Mouse (Mus musculus): ENCODE data around the gene Maml1. TPM values are rescaled to one million over a fixed set of nuclear protein-coding genes. Genes with fewer than 3 reads are reported as not detected.

Maml1 gene
- polyA plus RNA-seq (2012; rRNA removed) = 5.7 and 6.3 TPM in 2 replicates

GRCm38 (mm10) chr11:50292190-50292855 is at the start of gene Maml1:
TSS of gene Maml1 (minus strand) at chr11:50292311.
- Histone ChIP-seq H3K4me1 (ENCODE audit: control insufficient read depth, insufficient read depth, low read length) (peaks cover 3% of the 10 kb centered on the region; the same call in 1 of the 2 replicates), H3K4me3 (ENCODE audit: insufficient read depth, low read length) (peak within 1 kb of the TSS; percentile 54), H3K27ac (ENCODE audit: insufficient read depth, low read length) (peak within 1 kb of the TSS; percentile 79)
- no peak for TF ChIP-seq CTCF (IDR thresholded peaks at IDR 0.05; ENCODE audit: extremely low read depth, insufficient read depth, low read length)
- TF ChIP-seq POLR2A (IDR thresholded peaks at IDR 0.05; ENCODE audit: extremely low read depth, insufficient read depth, low read length) = peak; percentile 98

DNA sequence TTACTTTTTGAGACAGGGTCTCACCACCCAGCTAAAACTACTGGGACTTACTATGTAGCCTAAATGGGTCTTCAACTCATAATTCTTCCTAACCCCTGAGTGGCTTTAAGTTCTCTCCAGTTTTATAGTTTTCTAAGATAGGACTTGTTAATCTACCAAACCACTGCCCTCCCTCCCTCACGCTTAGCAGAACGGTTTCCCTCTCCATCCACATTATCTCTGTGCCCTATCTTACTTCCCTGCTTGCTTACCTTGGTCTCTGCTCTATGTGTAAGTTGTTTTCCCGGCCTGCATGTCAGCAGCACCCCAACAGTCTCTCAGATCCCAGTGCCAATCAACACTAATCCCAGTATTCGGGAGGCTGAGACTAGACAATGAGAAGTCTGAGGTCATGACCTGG is 44.8 kb upstream of the Maml1 start:
- TF ChIP-seq CTCF (IDR thresholded peaks at IDR 0.05; ENCODE audit: extremely low read depth, insufficient read depth, low read length) (no peak), POLR2A (IDR thresholded peaks at IDR 0.05; ENCODE audit: extremely low read depth, insufficient read depth, low read length) (no peak)

GRCm38 (mm10) chr11:50336126-50336525 is 44.0 kb upstream of the Maml1 start:
- H3K4me1 ChIP-seq (ENCODE audit: control insufficient read depth, insufficient read depth, low read length) = no peaks in the 10 kb centered on the region
- TF ChIP-seq POLR2A (IDR thresholded peaks at IDR 0.05; ENCODE audit: extremely low read depth, insufficient read depth, low read length) = no peak
- no peak for TF ChIP-seq CTCF (IDR thresholded peaks at IDR 0.05; ENCODE audit: extremely low read depth, insufficient read depth, low read length)
- H3K4me3 ChIP-seq (ENCODE audit: insufficient read depth, low read length) = no peak overlapping the region
- H3K27ac ChIP-seq (ENCODE audit: insufficient read depth, low read length) = no peak overlapping the region

More for the DNA sequence above, 44.8 kb upstream of the Maml1 start:
- Histone ChIP-seq H3K4me1 (ENCODE audit: control insufficient read depth, insufficient read depth, low read length) (no peaks in the 10 kb centered on the region), H3K4me3 (ENCODE audit: insufficient read depth, low read length) (no peak overlapping the region), H3K27ac (ENCODE audit: insufficient read depth, low read length) (no peak overlapping the region)

DNA sequence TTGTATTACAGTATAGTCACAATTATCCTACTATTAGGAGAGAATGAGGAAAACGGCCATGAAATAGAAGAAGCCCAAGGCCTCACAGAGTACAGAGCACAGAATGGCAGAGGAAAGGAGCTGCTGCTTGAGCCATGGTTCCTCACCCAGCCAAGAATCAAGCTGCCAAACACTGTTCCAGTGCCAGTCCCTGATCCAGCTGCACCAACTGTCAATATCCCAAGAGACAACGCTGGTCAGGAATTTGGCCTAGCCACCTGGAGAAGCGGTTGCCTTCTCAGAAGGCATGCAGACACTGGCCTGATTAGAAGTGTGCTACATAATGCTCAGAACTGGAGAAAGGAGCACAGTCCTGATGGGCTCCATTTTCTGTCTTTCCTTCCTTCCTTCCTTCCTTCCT is 41.1 kb upstream of the Maml1 start:
- no peak overlapping the region for H3K27ac ChIP-seq (ENCODE audit: insufficient read depth, low read length)

DNA sequence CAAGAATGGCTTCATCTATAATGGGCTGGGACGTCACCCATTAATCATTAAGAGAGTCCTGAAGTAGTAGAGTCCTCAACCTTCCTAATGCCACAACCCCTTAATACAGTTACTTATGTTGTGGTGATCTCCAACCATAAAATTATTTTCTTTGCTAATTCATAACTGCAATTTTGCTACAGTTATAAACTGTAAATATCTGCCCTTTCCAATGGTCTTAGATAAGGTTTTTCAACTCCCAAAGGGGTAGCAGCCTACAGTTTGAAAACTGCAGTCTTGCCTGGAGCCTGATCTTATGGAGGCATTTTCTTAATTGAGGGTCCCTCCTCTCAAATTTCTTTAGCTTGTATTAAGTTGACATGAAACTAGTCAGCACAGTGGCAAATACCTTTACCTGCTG is 37.3 kb upstream of the Maml1 start:
- TF ChIP-seq CTCF (IDR thresholded peaks at IDR 0.05; ENCODE audit: extremely low read depth, insufficient read depth, low read length) (no peak), POLR2A (IDR thresholded peaks at IDR 0.05; ENCODE audit: extremely low read depth, insufficient read depth, low read length) (no peak)
- no peak overlapping the region for H3K27ac ChIP-seq (ENCODE audit: insufficient read depth, low read length)
- no peaks in the 10 kb centered on the region; the same call in 1 of the 2 replicates for H3K4me1 ChIP-seq (ENCODE audit: control insufficient read depth, insufficient read depth, low read length)
- H3K4me3 ChIP-seq (ENCODE audit: insufficient read depth, low read length) = no peak overlapping the region

More for the DNA sequence above, 41.1 kb upstream of the Maml1 start:
- no peak for TF ChIP-seq CTCF (IDR thresholded peaks at IDR 0.05; ENCODE audit: extremely low read depth, insufficient read depth, low read length)
- no peak for TF ChIP-seq POLR2A (IDR thresholded peaks at IDR 0.05; ENCODE audit: extremely low read depth, insufficient read depth, low read length)
- Histone ChIP-seq H3K4me1 (ENCODE audit: control insufficient read depth, insufficient read depth, low read length) (no peaks in the 10 kb centered on the region), H3K4me3 (ENCODE audit: insufficient read depth, low read length) (no peak overlapping the region)

- no peak for TF ChIP-seq CTCF (IDR thresholded peaks at IDR 0.05; ENCODE audit: extremely low read depth, insufficient read depth, low read length)
- no peak for TF ChIP-seq POLR2A (IDR thresholded peaks at IDR 0.05; ENCODE audit: extremely low read depth, insufficient read depth, low read length)
- Histone ChIP-seq H3K4me1 (ENCODE audit: control insufficient read depth, insufficient read depth, low read length) (peaks cover 5% of the 10 kb centered on the region; the same call in 1 of the 2 replicates), H3K4me3 (ENCODE audit: insufficient read depth, low read length) (no peak overlapping the region), H3K27ac (ENCODE audit: insufficient read depth, low read length) (no peak overlapping the region)
Measured at GRCm38 (mm10) chr11:50328075-50328625, 36.0 kb upstream of the Maml1 start.

DNA sequence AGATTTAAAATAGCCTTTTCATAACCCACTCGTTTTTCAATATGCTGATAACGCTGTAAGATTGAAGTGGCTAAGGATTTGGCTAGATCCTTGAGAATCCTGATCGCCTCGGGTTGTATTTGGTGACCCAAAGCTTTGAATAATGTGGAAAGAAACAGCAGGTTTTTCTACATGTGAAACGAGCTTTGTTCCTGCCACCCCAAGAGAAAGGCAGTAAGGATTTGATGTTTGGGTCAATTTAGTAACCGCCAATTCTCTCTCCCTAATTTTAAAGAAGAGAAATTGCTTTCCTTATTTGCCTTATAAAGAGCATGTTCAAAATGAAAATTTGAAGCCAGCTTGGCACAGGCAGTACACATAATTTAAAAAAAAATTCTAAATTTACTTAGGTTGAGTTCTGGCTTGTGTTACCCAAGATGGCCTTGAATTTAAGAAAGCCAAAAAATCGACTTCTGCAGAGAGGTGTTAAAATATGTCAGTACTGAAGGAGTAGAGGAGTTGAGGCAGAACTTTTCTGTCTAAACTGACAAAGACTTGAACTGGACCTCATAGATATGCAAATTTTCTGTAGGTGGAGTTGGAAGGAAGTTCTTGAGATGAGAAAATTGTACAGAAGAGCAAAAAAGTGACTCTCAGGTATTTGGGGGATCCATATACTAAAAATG is 34.3 kb upstream of the Maml1 start:
- TF ChIP-seq POLR2A (IDR thresholded peaks at IDR 0.05; ENCODE audit: extremely low read depth, insufficient read depth, low read length) (no peak), CTCF (IDR thresholded peaks at IDR 0.05; ENCODE audit: extremely low read depth, insufficient read depth, low read length) (no peak)
- peaks cover 5% of the 10 kb centered on the region; the same call in 1 of the 2 replicates for H3K4me1 ChIP-seq (ENCODE audit: control insufficient read depth, insufficient read depth, low read length)
- H3K27ac ChIP-seq (ENCODE audit: insufficient read depth, low read length) = peak overlapping the region; percentile 82
- H3K4me3 ChIP-seq (ENCODE audit: insufficient read depth, low read length) = peak overlapping the region; percentile 62

GRCm38 (mm10) chr11:50325496-50326301 is 33.6 kb upstream of the Maml1 start, which contains the start of gene Canx:
TSS of gene Canx (minus strand) at chr11:50325673.
- Histone ChIP-seq H3K4me1 (ENCODE audit: control insufficient read depth, insufficient read depth, low read length) (peaks cover 5% of the 10 kb centered on the region; the same call in 1 of the 2 replicates), H3K27ac (ENCODE audit: insufficient read depth, low read length) (peak within 1 kb of the TSS; percentile 82), H3K4me3 (ENCODE audit: insufficient read depth, low read length) (peak within 1 kb of the TSS; percentile 62)
- TF ChIP-seq CTCF (IDR thresholded peaks at IDR 0.05; ENCODE audit: extremely low read depth, insufficient read depth, low read length) = no peak
- peak; percentile 93 for TF ChIP-seq POLR2A (IDR thresholded peaks at IDR 0.05; ENCODE audit: extremely low read depth, insufficient read depth, low read length)

Data from cortical plate, adult 2 months (tissue).